Mouse (Mus musculus): Measurements from ENCODE around the gene Prr23a2.
A peak's percentile ranks its signal among the peaks of the same experiment; 100 is the strongest.

Prr23a2 gene

GRCm38 (mm10) chr9:98856210-98856609 lies at the start of gene Prr23a2:
Gene Prr23a2 (plus strand): TSS chr9:98856494.
- DNase-seq = no peak

GRCm38 (mm10) chr9:98807631-98808030 lies 48.7 kb upstream of the Prr23a2 start:
- peak in 1 of 2 experiments; percentile 14 for DNase-seq

- peak; percentile 71 to 78 for DNase-seq
These were observed 46.8 kb upstream of the Prr23a2 start for GRCm38 (mm10) chr9:98809526-98809925.

- DNase-seq = no peak
These were observed 40.2 kb upstream of the Prr23a2 start for GRCm38 (mm10) chr9:98816066-98816465.

- DNase-seq = no peak
These were observed 38.7 kb upstream of the Prr23a2 start for GRCm38 (mm10) chr9:98817592-98817991.

- no peak for DNase-seq
These were observed 37.3 kb upstream of the Prr23a2 start for GRCm38 (mm10) chr9:98818971-98819370.

- peak in 1 of 2 experiments; percentile 26 for DNase-seq
These were observed 36.8 kb upstream of the Prr23a2 start for GRCm38 (mm10) chr9:98819481-98819880.

GRCm38 (mm10) chr9:98820461-98820860 lies 35.8 kb upstream of the Prr23a2 start:
- DNase-seq = no peak

- no peak for DNase-seq
These were observed 35.2 kb upstream of the Prr23a2 start for GRCm38 (mm10) chr9:98821067-98821466.

- no peak for DNase-seq
These were observed 32.5 kb upstream of the Prr23a2 start for GRCm38 (mm10) chr9:98823805-98824204.

- DNase-seq = no peak
These were observed 26.8 kb upstream of the Prr23a2 start for GRCm38 (mm10) chr9:98829508-98829907.

- peak in 1 of 2 experiments; percentile 21 for DNase-seq
These were observed 18.7 kb upstream of the Prr23a2 start for GRCm38 (mm10) chr9:98837537-98838074.

GRCm38 (mm10) chr9:98842117-98842516 lies 14.2 kb upstream of the Prr23a2 start, which contains the start of gene Prr23a1:
Gene Prr23a1 (plus strand): TSS chr9:98842503.
- DNase-seq = no peak

- DNase-seq = peak in 1 of 2 experiments; percentile 17
These were observed 7.2 kb downstream of the Prr23a2 start for GRCm38 (mm10) chr9:98863463-98863862.

- DNase-seq = no peak
These were observed 8.3 kb downstream of the Prr23a2 start, which contains the start of gene Prr23a3 for GRCm38 (mm10) chr9:98864571-98864970. Gene Prr23a3 (plus strand): TSS chr9:98864767.

GRCm38 (mm10) chr9:98901486-98901885 lies 45.2 kb downstream of the Prr23a2 start:
- DNase-seq = no peak

- no peak for DNase-seq
These were observed 46.5 kb downstream of the Prr23a2 start, which contains the start of gene 7420426K07Rik for GRCm38 (mm10) chr9:98902819-98903218. Gene 7420426K07Rik (plus strand): TSS chr9:98903119.

Measured in kidney, postnatal 4 days (tissue).